Mouse (Mus musculus) cerebellum, adult 2 months (tissue): ENCODE data around the gene Csgalnact2.

Source experiments
- CTCF ChIP-seq: fragments of 200-500 bp; IDR thresholded peaks from 2 replicates; pipeline ENCODE4 v1.5.1; 2011; ENCODE audit warnings: low read depth, mild to moderate bottlenecking, control low read depth, low read length, moderate library complexity, borderline replicate concordance; ENCODE audit not compliant: insufficient read depth
- POLR2A ChIP-seq: fragments of 200-500 bp; IDR thresholded peaks from 2 replicates; pipeline ENCODE4 v1.6.1; 2011; ENCODE audit warnings: low read length, control low read depth, borderline replicate concordance; ENCODE audit not compliant: insufficient read depth

DNA sequence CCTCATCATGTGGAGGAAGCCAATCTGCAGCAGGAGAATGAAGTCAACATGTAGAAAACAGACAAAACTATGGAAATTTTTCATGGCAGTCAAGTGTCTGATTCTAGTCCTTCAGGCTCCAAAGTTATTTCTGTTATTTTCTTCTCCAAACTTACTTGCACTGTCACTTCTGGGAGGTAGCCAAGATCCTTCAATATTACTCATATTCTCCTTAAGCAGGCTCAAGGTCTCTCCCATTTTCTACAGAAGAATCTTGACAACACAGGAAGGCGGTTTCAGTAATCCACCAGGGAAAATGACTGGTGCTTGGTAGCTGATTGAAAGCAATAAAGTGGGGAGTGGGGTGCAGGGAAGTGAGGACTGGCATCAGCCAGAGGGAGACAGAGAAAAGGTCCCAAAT, 16.2 kb downstream of the Csgalnact2 start:
- no peak for TF ChIP-seq POLR2A
- TF ChIP-seq CTCF = no peak
